Mouse (Mus musculus): ENCODE measurements around the gene Aoc3. TPM values are rescaled to one million over a fixed set of nuclear protein-coding genes. Genes with fewer than 3 reads are reported as not detected.

Aoc3 gene
- polyA plus RNA-seq, 1 experiment from 2014 or later: 0.04 TPM

DNA sequence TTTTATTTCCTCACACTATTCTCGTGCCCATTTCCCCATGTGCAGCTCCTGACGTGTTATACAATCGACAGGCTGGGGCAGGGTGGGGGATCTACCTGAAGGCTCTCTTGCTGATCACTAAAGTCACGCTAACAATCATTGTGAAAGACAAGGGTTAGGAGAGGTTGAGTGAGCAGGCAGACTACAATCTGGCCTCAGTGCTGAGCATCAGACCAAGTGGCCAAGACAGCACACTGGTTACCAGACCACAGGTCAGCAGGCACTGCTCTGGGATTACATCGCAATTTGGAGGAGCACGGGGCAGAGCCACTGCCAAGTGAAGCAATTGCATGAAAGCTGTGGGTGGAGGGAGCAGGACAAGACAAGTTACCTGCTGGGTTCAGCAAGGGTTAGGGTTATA lies 48.5 kb downstream of the Aoc3 start:
- Histone ChIP-seq H3K27ac (no peak overlapping the region), H3K9ac (no peak overlapping the region), H3K4me3 (no peak overlapping the region), H3K4me1 (no peaks in the 10 kb centered on the region), H3K4me2 (replicated peaks) (no peak overlapping the region), H3K27me3 (no peaks in the 10 kb centered on the region), H3K36me3 (no peaks in the 10 kb centered on the region), H3K9me3 (0 out of 2 replicates have a peak, but pooled peaks cover 2% of the 10 kb centered on the region)
- 86% methylated on average over 6 of the region's 6 CpGs for WGBS
- no peak for ATAC-seq (ENCODE audit: insufficient number of reproducible peaks, insufficient read depth, low FRiP score, low TSS enrichment)

DNA sequence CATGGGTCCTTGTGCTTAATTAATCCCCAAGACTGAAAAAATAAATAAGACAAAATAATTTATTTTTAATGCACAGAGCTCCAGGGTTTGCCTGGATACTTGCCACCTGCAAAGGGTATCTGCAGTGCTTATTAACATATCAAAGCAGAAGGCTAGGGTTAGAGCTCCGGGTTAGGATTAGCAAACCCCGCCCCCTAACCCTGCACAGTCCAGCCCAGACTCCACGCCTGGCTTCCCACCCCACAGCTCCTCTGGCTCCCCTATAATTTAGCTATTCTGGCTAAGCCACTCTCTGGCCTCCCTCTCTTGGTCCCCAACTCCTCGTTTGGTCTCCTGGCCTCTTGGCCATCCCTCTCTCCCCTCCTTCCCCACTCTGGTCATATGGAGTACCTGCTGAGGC lies 51.4 kb downstream of the Aoc3 start:
- no peak overlapping the region for H3K27ac ChIP-seq
- no peak overlapping the region for H3K4me3 ChIP-seq
- no peaks in the 10 kb centered on the region for H3K4me1 ChIP-seq
- H3K9ac ChIP-seq: no peak overlapping the region
- H3K9me3 ChIP-seq: 0 out of 2 replicates have a peak, but pooled peaks cover 2% of the 10 kb centered on the region
- WGBS: 14% methylated on average over 4 of the region's 4 CpGs
- no peak overlapping the region for H3K4me2 ChIP-seq (replicated peaks)
- no peaks in the 10 kb centered on the region for H3K27me3 ChIP-seq
- no peak for ATAC-seq (ENCODE audit: insufficient number of reproducible peaks, insufficient read depth, low FRiP score, low TSS enrichment)
- H3K36me3 ChIP-seq: no peaks in the 10 kb centered on the region

Small RNA genes lying within 50 kb of the gene (microRNA-seq; reads per million reads assigned to microRNA genes)
- not detected for gene Gm25593

Other genes with a start within 250 kb of the Aoc3 start
- 43.4 and 45.6 TPM in 2 replicates for gene Coasy, start 248.0 kb upstream of the Aoc3 start, polyA plus RNA-seq (2016; fragmentation: Nextera tagmentation; extraction: Ambion mirVana)
- 37.8 and 42.8 TPM in 2 replicates for gene Mlx, start 243.3 kb upstream of the Aoc3 start, polyA plus RNA-seq (2016; fragmentation: Nextera tagmentation; extraction: Ambion mirVana)
- 45.7 and 46.0 TPM in 2 replicates for gene Psmc3ip, start 235.2 kb upstream of the Aoc3 start, polyA plus RNA-seq (2016; fragmentation: Nextera tagmentation; extraction: Ambion mirVana)
- 17.0 and 18.6 TPM in 2 replicates for gene Retreg3, start 210.7 kb upstream of the Aoc3 start, polyA plus RNA-seq (2016; fragmentation: Nextera tagmentation; extraction: Ambion mirVana)
- 81.7 and 83.6 TPM in 2 replicates for gene Tubg1, start 210.7 kb upstream of the Aoc3 start, polyA plus RNA-seq (2016; fragmentation: Nextera tagmentation; extraction: Ambion mirVana)
- 9.4 and 10.8 TPM in 2 replicates for gene Tubg2, start 174.7 kb upstream of the Aoc3 start, polyA plus RNA-seq (2016; fragmentation: Nextera tagmentation; extraction: Ambion mirVana)
- 0.50 and 0.60 TPM in 2 replicates for gene Cntnap1, start 160.1 kb upstream of the Aoc3 start, polyA plus RNA-seq (2016; fragmentation: Nextera tagmentation; extraction: Ambion mirVana)
- 10.3 and 11.9 TPM in 2 replicates for gene Plekhh3, start 159.3 kb upstream of the Aoc3 start, polyA plus RNA-seq (2016; fragmentation: Nextera tagmentation; extraction: Ambion mirVana)
- gene Ccr10, start 155.2 kb upstream of the Aoc3 start, polyA plus RNA-seq (2016; fragmentation: Nextera tagmentation; extraction: Ambion mirVana): 0.13 and 0.24 TPM in 2 replicates
- gene Ezh1, start 104.1 kb upstream of the Aoc3 start, polyA plus RNA-seq (2016; fragmentation: Nextera tagmentation; extraction: Ambion mirVana): 15.6 and 17.3 TPM in 2 replicates
- gene Ramp2, start 84.6 kb upstream of the Aoc3 start, polyA plus RNA-seq (2016; fragmentation: Nextera tagmentation; extraction: Ambion mirVana): 80.2 and 86.9 TPM in 2 replicates
- 93.6 and 99.3 TPM in 2 replicates for gene Vps25, start 76.9 kb upstream of the Aoc3 start, polyA plus RNA-seq (2016; fragmentation: Nextera tagmentation; extraction: Ambion mirVana)
- 7.7 and 8.0 TPM in 2 replicates for gene Wnk4, start 70.0 kb upstream of the Aoc3 start, polyA plus RNA-seq (2016; fragmentation: Nextera tagmentation; extraction: Ambion mirVana)
- gene Cntd1, start 51.6 kb upstream of the Aoc3 start, polyA plus RNA-seq (2016; fragmentation: Nextera tagmentation; extraction: Ambion mirVana): 1.4 and 2.0 TPM in 2 replicates
- gene Coa3, start 51.5 kb upstream of the Aoc3 start, polyA plus RNA-seq (2016; fragmentation: Nextera tagmentation; extraction: Ambion mirVana): 201 and 209 TPM in 2 replicates
- 131 and 137 TPM in 2 replicates for gene Becn1, start 28.3 kb upstream of the Aoc3 start, polyA plus RNA-seq (2016; fragmentation: Nextera tagmentation; extraction: Ambion mirVana)
- gene Psme3, start 14.4 kb upstream of the Aoc3 start, polyA plus RNA-seq (2016; fragmentation: Nextera tagmentation; extraction: Ambion mirVana): 163 and 172 TPM in 2 replicates
- gene Aoc2, start 5.5 kb upstream of the Aoc3 start, polyA plus RNA-seq (2016; fragmentation: Nextera tagmentation; extraction: Ambion mirVana): 1.8 and 2.4 TPM in 2 replicates
- gene G6pc, start 37.0 kb downstream of the Aoc3 start, polyA plus RNA-seq (2016; fragmentation: Nextera tagmentation; extraction: Ambion mirVana): not detected in 2 replicates
- 86.3 and 86.5 TPM in 2 replicates for gene Aarsd1, start 87.0 kb downstream of the Aoc3 start, polyA plus RNA-seq (2016; fragmentation: Nextera tagmentation; extraction: Ambion mirVana)
- 9.6 and 9.9 TPM in 2 replicates for gene Gm27029, start 94.2 kb downstream of the Aoc3 start, polyA plus RNA-seq (2016; fragmentation: Nextera tagmentation; extraction: Ambion mirVana)
- gene Rundc1, start 94.5 kb downstream of the Aoc3 start, polyA plus RNA-seq (2016; fragmentation: Nextera tagmentation; extraction: Ambion mirVana): 22.5 and 23.0 TPM in 2 replicates
- gene Ptges3l, start 94.7 kb downstream of the Aoc3 start, polyA plus RNA-seq (2016; fragmentation: Nextera tagmentation; extraction: Ambion mirVana): 7.4 and 9.1 TPM in 2 replicates
- gene Rpl27, start 111.7 kb downstream of the Aoc3 start, polyA plus RNA-seq (2016; fragmentation: Nextera tagmentation; extraction: Ambion mirVana): 361 and 382 TPM in 2 replicates
- 5.9 and 6.1 TPM in 2 replicates for gene Ifi35, start 117.8 kb downstream of the Aoc3 start, polyA plus RNA-seq (2016; fragmentation: Nextera tagmentation; extraction: Ambion mirVana)
- 15.2 and 17.2 TPM in 2 replicates for gene Rnd2, start 134.4 kb downstream of the Aoc3 start, polyA plus RNA-seq (2016; fragmentation: Nextera tagmentation; extraction: Ambion mirVana)
- gene Vat1, start 135.6 kb downstream of the Aoc3 start, polyA plus RNA-seq (2016; fragmentation: Nextera tagmentation; extraction: Ambion mirVana): 32.2 and 35.4 TPM in 2 replicates
- 16.6 and 19.3 TPM in 2 replicates for gene Brca1, start 221.3 kb downstream of the Aoc3 start, polyA plus RNA-seq (2016; fragmentation: Nextera tagmentation; extraction: Ambion mirVana)
- 80.8 and 85.0 TPM in 2 replicates for gene Nbr1, start 221.5 kb downstream of the Aoc3 start, polyA plus RNA-seq (2016; fragmentation: Nextera tagmentation; extraction: Ambion mirVana)

Measured in embryonic facial prominence, embryonic 12.5 days (tissue).